Mouse (Mus musculus) intestine, embryonic 16.5 days (tissue): ENCODE data around the gene Cd320. TPM values are rescaled to one million over a fixed set of nuclear protein-coding genes. Genes with fewer than 3 reads are reported as not detected.
"Not testable (repeated sequence)": the region's sequence is repeated elsewhere in the genome, so short reads cannot be mapped to it uniquely, and the experiment has no call there.

ENCODE experiments used
- ATAC-seq: fragments of 200-750 bp; cut with Nextera tagmentation; 2 replicates; pipeline ENCODE4 v1.8.0; 2017; ENCODE audit warnings: moderate TSS enrichment, moderate library complexity
- H3K27ac ChIP-seq: fragments of 300-500 bp; sonication (generic); 2 replicates; pipeline ENCODE4 v1.5.1; 2014; ENCODE audit warnings: mild to moderate bottlenecking, low read length
- H3K27me3 ChIP-seq: fragments of 300-500 bp; sonication (generic); replicated peaks from 2 replicates; pipeline ENCODE4 v1.6.1; 2014; ENCODE audit warnings: low read length, control low read depth, mixed read lengths; ENCODE audit not compliant: control insufficient read depth, insufficient read depth
- H3K36me3 ChIP-seq: fragments of 300-500 bp; sonication (generic); 2 replicates; pipeline ENCODE4 v1.6.1; 2014; ENCODE audit warnings: low read length, control low read depth; ENCODE audit not compliant: control insufficient read depth, insufficient read depth
- H3K4me1 ChIP-seq: fragments of 300-500 bp; sonication (generic); 2 replicates; pipeline ENCODE4 v1.6.1; 2014; ENCODE audit warnings: low read length, control low read depth, mixed read lengths; ENCODE audit not compliant: control insufficient read depth, insufficient read depth
- H3K4me2 ChIP-seq: fragments of 300-500 bp; sonication (generic); 2 replicates; pipeline ENCODE4 v1.6.1; 2014; ENCODE audit warnings: low read depth, low read length, control low read depth
- H3K4me3 ChIP-seq: fragments of 300-500 bp; sonication (generic); 2 replicates; pipeline ENCODE4 v1.5.1; 2014; ENCODE audit warnings: mild to moderate bottlenecking, low read length
- H3K9ac ChIP-seq: fragments of 300-500 bp; sonication (generic); 2 replicates; pipeline ENCODE4 v1.6.1; 2014; ENCODE audit warnings: low read depth, low read length
- H3K9me3 ChIP-seq: fragments of 300-500 bp; sonication (generic); 2 replicates; pipeline ENCODE4 v1.6.1; 2016; ENCODE audit warnings: low read length, control low read depth; ENCODE audit not compliant: control insufficient read depth
- WGBS: fragments of 180-500 bp; shearing (Covaris S2); extraction: QIAGEN DNeasy Blood & Tissue Kit; methylation state at CpG from one replicate; pipeline ENCODE4 v1.1.7; 2014; 5-methylcytosine and 5-hydroxymethylcytosine counted together
- polyA plus RNA-seq: library from polyadenylated mRNA; unstranded; fragments of >200 nt; fragmentation: Nextera tagmentation; extraction: Ambion mirVana; gene quantifications from 2 replicates; pipeline ENCODE4 v1.2.1, GENCODE M21; 2015

The Cd320 gene
- polyA plus RNA-seq, 1 experiment from 2014 or later, result 53.8 TPM

- WGBS, result 21% methylated on average over 7 of the region's 7 CpGs
- no peak overlapping the region for H3K27ac ChIP-seq
Measured at GRCm38 (mm10) chr17:33811142-33811516, 31.8 kb upstream of the Cd320 start.

GRCm38 (mm10) chr17:33812475-33812874 is 30.4 kb upstream of the Cd320 start:
- H3K27ac ChIP-seq, result no peak overlapping the region
- H3K27me3 ChIP-seq, result no peaks in the 10 kb centered on the region
- H3K36me3 ChIP-seq, result no peaks in the 10 kb centered on the region
- no peak overlapping the region for H3K9ac ChIP-seq
- 44% methylated on average over 3 of the region's 3 CpGs for WGBS
- no peak for ATAC-seq
- peaks cover 7% of the 10 kb centered on the region; the same call in 1 of the 2 replicates for H3K4me1 ChIP-seq
- H3K4me2 ChIP-seq, result no peak overlapping the region
- H3K9me3 ChIP-seq, result no peaks in the 10 kb centered on the region
- H3K4me3 ChIP-seq, result no peak overlapping the region

More at GRCm38 (mm10) chr17:33811142-33811516, 31.8 kb upstream of the Cd320 start:
- Histone ChIP-seq H3K36me3 (no peaks in the 10 kb centered on the region), H3K4me3 (peak overlapping the region; percentile 60), H3K27me3 (no peaks in the 10 kb centered on the region), H3K9ac (peak overlapping the region; percentile 61), H3K4me2 (peak overlapping the region; percentile 95), H3K4me1 (peaks cover 7% of the 10 kb centered on the region; the same call in 1 of the 2 replicates), H3K9me3 (no peaks in the 10 kb centered on the region)
- peak; percentile 6; the same call in 1 of the 2 replicates for ATAC-seq

- H3K27me3 ChIP-seq, result no peaks in the 10 kb centered on the region
- H3K36me3 ChIP-seq, result no peaks in the 10 kb centered on the region
- H3K4me3 ChIP-seq, result no peak overlapping the region
- H3K9ac ChIP-seq, result no peak overlapping the region
- no peak for ATAC-seq
- WGBS, result 60% methylated on average over 4 of the region's 4 CpGs
- no peak overlapping the region for H3K4me2 ChIP-seq
- peaks cover 10% of the 10 kb centered on the region for H3K4me1 ChIP-seq
- H3K9me3 ChIP-seq, result no peaks in the 10 kb centered on the region
- H3K27ac ChIP-seq, result 0 out of 2 replicates have a peak overlapping the region, but pooled peaks have one; percentile 5
Measured at GRCm38 (mm10) chr17:33812990-33813389, 29.9 kb upstream of the Cd320 start.

GRCm38 (mm10) chr17:33815399-33815798 is 27.5 kb upstream of the Cd320 start:
- Histone ChIP-seq H3K9me3 (no peaks in the 10 kb centered on the region), H3K4me1 (peaks cover 15% of the 10 kb centered on the region), H3K4me3 (no peak overlapping the region), H3K4me2 (no peak overlapping the region), H3K36me3 (peaks cover 6% of the 10 kb centered on the region; the same call in 1 of the 2 replicates), H3K27ac (no peak overlapping the region), H3K27me3 (no peaks in the 10 kb centered on the region), H3K9ac (no peak overlapping the region)
- ATAC-seq, result no peak
- 86% methylated on average over 6 of the region's 6 CpGs for WGBS

- peaks cover 12% of the 10 kb centered on the region for H3K4me1 ChIP-seq
- peak overlapping the region; percentile 87 for H3K4me2 ChIP-seq
- no peak for ATAC-seq
- WGBS, result 73% methylated on average over 5 of the region's 5 CpGs
- 0 out of 2 replicates have a peak overlapping the region, but pooled peaks have one; percentile 92 for H3K27ac ChIP-seq
- peaks cover 10% of the 10 kb centered on the region; the same call in 1 of the 2 replicates for H3K36me3 ChIP-seq
- H3K9me3 ChIP-seq, result no peaks in the 10 kb centered on the region
- peak overlapping the region; percentile 65 for H3K4me3 ChIP-seq
- H3K9ac ChIP-seq, result peak overlapping the region; percentile 82
- no peaks in the 10 kb centered on the region for H3K27me3 ChIP-seq
Measured at GRCm38 (mm10) chr17:33816612-33817011, 26.3 kb upstream of the Cd320 start.

GRCm38 (mm10) chr17:33817184-33817968 is 25.5 kb upstream of the Cd320 start:
- Histone ChIP-seq H3K27me3 (no peaks in the 10 kb centered on the region), H3K36me3 (peaks cover 13% of the 10 kb centered on the region; the same call in 1 of the 2 replicates), H3K4me2 (peak overlapping the region; percentile 93), H3K27ac (peak overlapping the region; percentile 92), H3K4me1 (peaks cover 10% of the 10 kb centered on the region), H3K9me3 (no peaks in the 10 kb centered on the region), H3K4me3 (peak overlapping the region; percentile 65), H3K9ac (peak overlapping the region; percentile 82)
- ATAC-seq, result peak; percentile 98
- under 1% methylated on average over 89 of the region's 89 CpGs for WGBS

GRCm38 (mm10) chr17:33817969-33818643 is 24.8 kb upstream of the Cd320 start:
- Histone ChIP-seq H3K4me3 (peak overlapping the region; percentile 65), H3K9me3 (no peaks in the 10 kb centered on the region), H3K36me3 (peaks cover 19% of the 10 kb centered on the region; the same call in 1 of the 2 replicates), H3K4me1 (peaks cover 14% of the 10 kb centered on the region), H3K27me3 (no peaks in the 10 kb centered on the region), H3K27ac (peak overlapping the region; percentile 82), H3K9ac (peak overlapping the region; percentile 82), H3K4me2 (peak overlapping the region; percentile 93)
- peak; percentile 49 for ATAC-seq
- WGBS, result 16% methylated on average over 33 of the region's 33 CpGs

GRCm38 (mm10) chr17:33822436-33822959 is 20.4 kb upstream of the Cd320 start:
- peak overlapping the region; percentile 86; the same call in 1 of the 2 replicates for H3K4me2 ChIP-seq
- H3K27ac ChIP-seq, result no peak overlapping the region
- H3K36me3 ChIP-seq, result peaks cover 19% of the 10 kb centered on the region; the same call in 1 of the 2 replicates
- peak overlapping the region; percentile 13 for H3K4me3 ChIP-seq
- H3K9ac ChIP-seq, result no peak overlapping the region
- ATAC-seq, result no peak
- no peaks in the 10 kb centered on the region for H3K9me3 ChIP-seq
- H3K27me3 ChIP-seq, result no peaks in the 10 kb centered on the region
- peaks cover 23% of the 10 kb centered on the region for H3K4me1 ChIP-seq
- 74% methylated on average over 1 of the region's 1 CpGs for WGBS

- Histone ChIP-seq H3K4me1 (peaks cover 18% of the 10 kb centered on the region), H3K36me3 (peaks cover 19% of the 10 kb centered on the region; the same call in 1 of the 2 replicates), H3K9ac (peak overlapping the region; percentile 83), H3K4me2 (peak overlapping the region; percentile 86), H3K4me3 (peak overlapping the region; percentile 75), H3K27ac (0 out of 2 replicates have a peak overlapping the region, but pooled peaks have one; percentile 12)
- H3K9me3 ChIP-seq, H3K27me3 ChIP-seq, ATAC-seq: not testable (repeated sequence)
- WGBS, result 68% methylated on average over 8 of the region's 8 CpGs
Measured at GRCm38 (mm10) chr17:33823171-33823570, 19.7 kb upstream of the Cd320 start.
